Mouse (Mus musculus): ENCODE results near the gene Espnl. TPM values are rescaled to one million over a fixed set of nuclear protein-coding genes. Genes with fewer than 3 reads are reported as not detected.

Gene Espnl
- polyA plus RNA-seq, 1 experiment from 2014 or later = 0.03 TPM

DNA sequence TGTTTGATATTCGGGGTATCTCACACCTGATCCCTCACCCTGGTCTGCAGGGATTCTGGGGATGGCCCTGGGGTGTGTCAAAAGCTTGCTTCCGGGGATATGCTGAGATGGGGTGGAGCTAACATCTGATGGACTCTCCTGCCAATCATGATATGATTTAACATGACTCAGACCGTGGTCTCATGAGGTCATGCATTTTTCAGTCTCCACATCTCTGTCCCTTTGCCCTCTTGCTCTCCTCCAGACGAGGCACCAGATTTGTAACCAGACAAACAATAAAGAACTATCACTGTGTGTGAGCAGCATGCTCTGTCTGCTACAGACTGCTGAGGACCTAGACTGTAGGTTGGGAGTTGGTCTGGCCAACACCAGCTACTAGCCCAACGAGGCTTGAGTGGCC is 40.2 kb downstream of the Espnl start:
- WGBS = 70% methylated on average over 5 of the region's 5 CpGs
- Histone ChIP-seq H3K9ac (no peak overlapping the region), H3K4me1 (replicated peaks) (peaks cover 14% of the 10 kb centered on the region), H3K4me2 (no peak overlapping the region), H3K4me3 (no peak overlapping the region), H3K27ac (no peak overlapping the region), H3K27me3 (no peaks in the 10 kb centered on the region), H3K36me3 (peaks cover 31% of the 10 kb centered on the region), H3K9me3 (replicated peaks) (peaks cover 4% of the 10 kb centered on the region; the same call in 1 of the 2 replicates)
- no peak for ATAC-seq (replicated peaks; ENCODE audit: insufficient number of reproducible peaks, insufficient read depth, low FRiP score, low read depth)

DNA sequence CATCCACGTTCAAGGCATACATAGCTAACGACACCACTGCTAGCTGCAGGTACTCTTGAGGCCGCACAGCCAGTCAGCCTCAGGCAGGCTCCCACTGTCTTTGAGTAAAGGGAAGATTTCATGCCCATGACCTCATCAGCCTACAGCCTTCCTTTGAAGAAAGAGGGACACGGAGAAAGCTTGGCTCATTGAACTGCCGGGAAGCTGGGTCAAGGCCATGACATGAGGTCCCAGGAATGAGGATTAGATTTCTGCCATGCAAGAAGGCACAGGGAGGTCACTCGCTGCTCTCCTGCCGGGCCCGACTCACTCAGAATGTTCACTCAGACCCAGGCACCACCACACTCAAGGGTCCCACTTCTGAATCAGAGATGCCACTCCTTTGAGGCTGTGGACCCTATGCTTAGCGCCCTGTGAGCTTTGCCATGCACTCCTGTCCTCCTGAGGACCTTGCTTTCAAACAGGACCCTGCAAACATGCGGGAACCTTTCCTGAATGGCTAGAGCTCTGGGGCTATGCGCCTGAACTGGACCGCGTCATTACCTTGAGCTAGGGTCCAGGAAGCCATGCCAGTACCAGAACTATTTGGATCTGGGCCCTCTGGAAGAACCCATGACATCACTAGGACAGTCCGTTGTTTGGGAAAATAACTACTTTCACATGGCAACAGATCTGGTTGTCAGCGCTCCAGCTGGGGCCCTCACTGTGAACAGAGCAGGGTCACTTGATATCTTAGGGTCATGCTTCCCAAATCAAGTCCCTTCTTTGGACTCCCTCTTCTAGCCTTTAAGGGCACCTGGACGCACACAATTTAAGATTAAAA is 43.2 kb downstream of the Espnl start:
- Histone ChIP-seq H3K4me1 (replicated peaks) (peaks cover 14% of the 10 kb centered on the region), H3K4me3 (no peak overlapping the region), H3K36me3 (peaks cover 23% of the 10 kb centered on the region), H3K9me3 (replicated peaks) (peaks cover 4% of the 10 kb centered on the region; the same call in 1 of the 2 replicates), H3K27me3 (no peaks in the 10 kb centered on the region), H3K4me2 (no peak overlapping the region), H3K9ac (no peak overlapping the region), H3K27ac (no peak overlapping the region)
- ATAC-seq (replicated peaks; ENCODE audit: insufficient number of reproducible peaks, insufficient read depth, low FRiP score, low read depth) = no peak
- 89% methylated on average over 16 of the region's 16 CpGs for WGBS

DNA sequence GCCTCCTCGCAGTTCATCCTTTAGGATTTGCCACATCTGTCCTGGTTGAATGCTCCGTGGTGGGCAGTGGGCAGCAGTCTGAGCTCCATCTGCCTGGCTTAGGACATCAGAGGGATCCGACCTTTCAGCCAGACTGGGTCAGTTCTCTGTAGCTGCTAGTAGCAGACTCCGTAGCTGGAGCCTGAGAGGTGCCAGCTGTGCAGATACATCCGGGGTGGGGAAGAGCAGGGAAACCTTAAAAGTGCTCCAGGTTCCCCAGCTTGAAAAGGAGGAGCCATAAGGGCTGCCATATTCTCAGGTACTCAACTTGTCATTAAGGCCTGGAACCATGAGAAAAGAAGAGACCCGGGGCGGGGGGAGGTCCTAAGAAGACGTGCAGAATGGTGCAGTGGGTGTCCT is 43.9 kb downstream of the Espnl start:
- Histone ChIP-seq H3K4me2 (peak overlapping the region; percentile 97), H3K36me3 (peaks cover 21% of the 10 kb centered on the region), H3K9ac (peak overlapping the region; percentile 61; the same call in 1 of the 2 replicates), H3K4me3 (peak overlapping the region; percentile 54), H3K9me3 (replicated peaks) (peaks cover 4% of the 10 kb centered on the region; the same call in 1 of the 2 replicates), H3K4me1 (replicated peaks) (peaks cover 14% of the 10 kb centered on the region), H3K27ac (no peak overlapping the region), H3K27me3 (no peaks in the 10 kb centered on the region)
- no peak for ATAC-seq (replicated peaks; ENCODE audit: insufficient number of reproducible peaks, insufficient read depth, low FRiP score, low read depth)
- 26% methylated on average over 8 of the region's 8 CpGs for WGBS

GRCm38 (mm10) chr1:91366215-91367108 is 44.6 kb downstream of the Espnl start, which contains the start of gene Erfe:
Gene Erfe (plus strand): TSS chr1:91366430.
- Histone ChIP-seq H3K4me2 (peak within 1 kb of the TSS; percentile 97), H3K36me3 (peaks cover 19% of the 10 kb centered on the region), H3K4me1 (replicated peaks) (peaks cover 14% of the 10 kb centered on the region), H3K9me3 (replicated peaks) (peaks cover 4% of the 10 kb centered on the region; the same call in 1 of the 2 replicates), H3K27me3 (no peaks in the 10 kb centered on the region), H3K9ac (peak within 1 kb of the TSS; percentile 61), H3K27ac (no peak within 1 kb of the TSS), H3K4me3 (peak within 1 kb of the TSS; percentile 54)
- WGBS = 2% methylated on average over 68 of the region's 68 CpGs
- ATAC-seq (replicated peaks; ENCODE audit: insufficient number of reproducible peaks, insufficient read depth, low FRiP score, low read depth) = peak; percentile 24; the same call in 1 of the 2 replicates

GRCm38 (mm10) chr1:91367295-91367694 is 45.4 kb downstream of the Espnl start:
- Histone ChIP-seq H3K9me3 (replicated peaks) (peaks cover 4% of the 10 kb centered on the region; the same call in 1 of the 2 replicates), H3K27me3 (no peaks in the 10 kb centered on the region), H3K4me2 (no peak overlapping the region), H3K36me3 (peaks cover 18% of the 10 kb centered on the region), H3K9ac (no peak overlapping the region), H3K4me3 (no peak overlapping the region), H3K4me1 (replicated peaks) (peaks cover 14% of the 10 kb centered on the region), H3K27ac (no peak overlapping the region)
- no peak for ATAC-seq (replicated peaks; ENCODE audit: insufficient number of reproducible peaks, insufficient read depth, low FRiP score, low read depth)
- WGBS = 93% methylated on average over 3 of the region's 3 CpGs

- H3K4me2 ChIP-seq = no peak overlapping the region
- H3K4me1 ChIP-seq (replicated peaks) = peaks cover 14% of the 10 kb centered on the region
- no peak overlapping the region for H3K27ac ChIP-seq
- WGBS = 77% methylated on average over 4 of the region's 4 CpGs
- H3K27me3 ChIP-seq = no peaks in the 10 kb centered on the region
- no peaks in the 10 kb centered on the region for H3K9me3 ChIP-seq (replicated peaks)
- no peak overlapping the region for H3K9ac ChIP-seq
- peaks cover 33% of the 10 kb centered on the region for H3K36me3 ChIP-seq
- no peak overlapping the region for H3K4me3 ChIP-seq
- ATAC-seq (replicated peaks; ENCODE audit: insufficient number of reproducible peaks, insufficient read depth, low FRiP score, low read depth) = no peak
Observed at GRCm38 (mm10) chr1:91369408-91369807, 47.5 kb downstream of the Espnl start.

DNA sequence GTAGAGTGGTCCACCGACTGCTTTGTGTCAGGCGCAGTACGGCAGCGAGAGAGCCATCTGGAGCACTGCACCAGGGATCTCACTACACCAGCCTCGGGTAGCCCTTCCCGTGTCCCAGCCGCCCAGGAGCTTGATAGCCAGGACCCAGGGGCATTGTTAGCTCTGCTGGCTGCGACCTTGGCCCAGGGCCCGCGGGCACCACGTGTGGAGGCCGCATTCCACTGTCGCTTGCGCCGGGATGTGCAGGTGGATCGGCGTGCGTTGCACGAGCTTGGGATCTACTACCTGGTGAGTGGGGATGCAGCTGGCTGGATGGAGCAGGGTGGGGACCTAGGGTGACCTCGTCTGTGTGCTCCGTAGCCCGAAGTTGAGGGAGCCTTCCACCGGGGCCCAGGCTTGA is 48.2 kb downstream of the Espnl start:
- no peaks in the 10 kb centered on the region for H3K27me3 ChIP-seq
- H3K36me3 ChIP-seq = peaks cover 38% of the 10 kb centered on the region
- no peak overlapping the region for H3K4me3 ChIP-seq
- no peaks in the 10 kb centered on the region for H3K9me3 ChIP-seq (replicated peaks)
- no peak overlapping the region for H3K9ac ChIP-seq
- H3K4me1 ChIP-seq (replicated peaks) = peaks cover 14% of the 10 kb centered on the region
- 82% methylated on average over 23 of the region's 23 CpGs for WGBS
- H3K4me2 ChIP-seq = no peak overlapping the region
- ATAC-seq (replicated peaks; ENCODE audit: insufficient number of reproducible peaks, insufficient read depth, low FRiP score, low read depth) = no peak
- no peak overlapping the region for H3K27ac ChIP-seq

DNA sequence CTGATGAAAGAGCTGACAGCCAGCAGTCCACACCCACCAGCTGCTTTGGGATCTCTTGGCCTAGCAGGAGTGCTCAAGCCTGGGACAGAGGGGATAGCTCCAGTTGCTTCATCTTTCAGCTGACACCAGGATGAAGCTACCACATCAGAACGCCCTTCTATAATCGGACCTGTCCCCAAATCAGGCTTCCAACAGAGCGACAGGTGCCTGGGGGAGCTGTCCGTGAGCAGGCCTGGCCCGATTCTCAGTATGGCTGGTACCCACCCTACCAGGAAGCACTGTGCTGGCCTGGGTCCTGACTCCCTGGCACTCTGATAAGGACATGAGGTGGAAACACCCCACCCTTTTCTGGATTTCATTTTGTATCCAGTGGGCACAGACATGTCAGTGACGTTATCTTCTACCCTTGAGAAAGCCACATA is 51.5 kb downstream of the Espnl start:
- H3K27ac ChIP-seq = no peak overlapping the region
- WGBS = 84% methylated on average over 6 of the region's 6 CpGs
- no peak overlapping the region for H3K9ac ChIP-seq
- H3K4me1 ChIP-seq (replicated peaks) = peaks cover 5% of the 10 kb centered on the region
- no peak overlapping the region for H3K4me2 ChIP-seq
- H3K36me3 ChIP-seq = peaks cover 71% of the 10 kb centered on the region
- no peak for ATAC-seq (replicated peaks; ENCODE audit: insufficient number of reproducible peaks, insufficient read depth, low FRiP score, low read depth)
- H3K4me3 ChIP-seq = no peak overlapping the region
- no peaks in the 10 kb centered on the region for H3K9me3 ChIP-seq (replicated peaks)
- H3K27me3 ChIP-seq = no peaks in the 10 kb centered on the region

DNA sequence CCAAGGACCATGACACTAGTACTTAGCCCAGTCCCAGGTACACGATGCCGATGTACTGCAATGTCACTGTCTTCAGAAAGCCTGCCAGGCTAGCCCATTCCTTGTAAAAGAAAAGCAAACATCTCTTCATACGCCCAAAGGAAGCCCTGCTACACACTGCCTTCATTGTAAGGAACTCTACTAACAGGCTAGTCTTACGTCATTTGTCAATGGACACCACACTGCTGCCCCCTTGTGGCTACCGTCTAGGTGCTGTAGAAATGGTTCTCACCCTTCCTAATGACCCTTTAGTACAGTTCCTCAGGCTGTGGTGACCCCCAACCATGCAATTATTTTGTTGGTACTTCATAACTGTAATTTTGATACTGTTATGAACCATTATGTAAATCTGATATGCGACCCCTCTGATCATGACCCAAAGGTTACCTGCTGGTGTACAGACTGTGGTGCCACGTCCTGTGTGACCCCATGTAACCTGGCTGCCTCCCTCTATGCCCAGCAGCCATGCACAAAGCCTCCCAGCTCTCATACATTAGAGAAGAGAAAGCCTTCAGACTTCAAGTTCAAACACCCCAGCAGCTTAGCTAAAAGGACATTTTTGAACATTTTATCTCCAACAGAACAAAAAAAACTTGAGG is 58.7 kb downstream of the Espnl start:
- Histone ChIP-seq H3K4me1 (replicated peaks) (peaks cover 19% of the 10 kb centered on the region), H3K27me3 (no peaks in the 10 kb centered on the region), H3K4me2 (no peak overlapping the region), H3K36me3 (peaks cover 84% of the 10 kb centered on the region), H3K27ac (no peak overlapping the region), H3K9me3 (replicated peaks) (no peaks in the 10 kb centered on the region), H3K9ac (no peak overlapping the region), H3K4me3 (no peak overlapping the region)
- WGBS = 57% methylated on average over 7 of the region's 7 CpGs
- ATAC-seq (replicated peaks; ENCODE audit: insufficient number of reproducible peaks, insufficient read depth, low FRiP score, low read depth) = no peak

- no peak overlapping the region for H3K27ac ChIP-seq
- peaks cover 19% of the 10 kb centered on the region for H3K4me1 ChIP-seq (replicated peaks)
- H3K36me3 ChIP-seq = peaks cover 80% of the 10 kb centered on the region
- no peaks in the 10 kb centered on the region for H3K9me3 ChIP-seq (replicated peaks)
- H3K27me3 ChIP-seq = no peaks in the 10 kb centered on the region
- H3K4me2 ChIP-seq = no peak overlapping the region
- ATAC-seq (replicated peaks; ENCODE audit: insufficient number of reproducible peaks, insufficient read depth, low FRiP score, low read depth) = no peak
- WGBS = 83% methylated on average over 4 of the region's 4 CpGs
- H3K4me3 ChIP-seq = no peak overlapping the region
- no peak overlapping the region for H3K9ac ChIP-seq
Observed at GRCm38 (mm10) chr1:91381091-91381471, 59.2 kb downstream of the Espnl start.

DNA sequence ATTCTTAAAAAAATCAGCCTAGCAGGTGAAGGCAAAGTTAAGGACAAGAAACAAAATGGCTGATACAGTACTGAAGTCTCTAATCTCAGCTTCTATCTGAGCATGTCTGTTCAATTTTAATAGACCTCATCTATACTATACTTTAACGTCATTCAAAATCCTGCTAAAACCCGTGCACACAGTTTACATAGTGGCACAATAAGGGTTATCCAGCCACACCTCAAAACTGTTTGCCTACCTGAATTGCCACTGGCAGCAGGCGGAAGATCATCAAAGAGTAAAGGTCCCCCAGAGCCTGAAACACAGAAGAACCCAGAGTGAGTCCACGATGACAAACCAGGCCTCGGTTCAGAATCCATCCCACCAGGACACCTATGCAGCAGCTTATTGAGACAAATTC is 68.5 kb downstream of the Espnl start:
- Histone ChIP-seq H3K36me3 (peaks cover 54% of the 10 kb centered on the region), H3K27ac (no peak overlapping the region), H3K27me3 (no peaks in the 10 kb centered on the region), H3K4me3 (no peak overlapping the region), H3K9ac (no peak overlapping the region), H3K9me3 (replicated peaks) (no peaks in the 10 kb centered on the region), H3K4me1 (replicated peaks) (no peaks in the 10 kb centered on the region), H3K4me2 (no peak overlapping the region)
- WGBS = 93% methylated on average over 5 of the region's 5 CpGs
- no peak for ATAC-seq (replicated peaks; ENCODE audit: insufficient number of reproducible peaks, insufficient read depth, low FRiP score, low read depth)

Data from heart, embryonic 15.5 days (tissue).